Mouse (Mus musculus): ENCODE data around the gene Diablo.

Gene Diablo

DNA sequence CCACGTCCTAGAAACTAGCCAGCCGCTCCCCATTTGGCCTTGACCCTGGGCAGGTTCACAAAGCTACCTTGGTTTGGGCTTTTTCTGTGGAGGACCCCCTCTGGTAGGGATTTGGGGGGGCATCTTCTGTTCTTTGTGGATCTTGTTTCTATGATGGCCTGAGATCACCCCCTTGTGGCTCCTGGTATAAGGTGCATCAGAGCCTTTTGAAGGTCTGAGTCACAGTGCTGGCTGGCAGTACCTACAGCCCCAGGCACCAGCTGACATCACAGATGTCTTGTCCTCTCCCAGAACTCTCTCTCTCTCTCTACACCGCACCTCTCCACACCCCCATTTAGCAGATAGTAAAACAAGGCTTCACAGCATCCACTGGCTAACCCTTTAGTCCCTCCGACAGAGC lies 24.3 kb downstream of the Diablo start:
- peak; percentile 13 for DNase-seq

- no peak for DNase-seq
These were observed 34.0 kb downstream of the Diablo start for GRCm38 (mm10) chr5:123489935-123490334.

DNA sequence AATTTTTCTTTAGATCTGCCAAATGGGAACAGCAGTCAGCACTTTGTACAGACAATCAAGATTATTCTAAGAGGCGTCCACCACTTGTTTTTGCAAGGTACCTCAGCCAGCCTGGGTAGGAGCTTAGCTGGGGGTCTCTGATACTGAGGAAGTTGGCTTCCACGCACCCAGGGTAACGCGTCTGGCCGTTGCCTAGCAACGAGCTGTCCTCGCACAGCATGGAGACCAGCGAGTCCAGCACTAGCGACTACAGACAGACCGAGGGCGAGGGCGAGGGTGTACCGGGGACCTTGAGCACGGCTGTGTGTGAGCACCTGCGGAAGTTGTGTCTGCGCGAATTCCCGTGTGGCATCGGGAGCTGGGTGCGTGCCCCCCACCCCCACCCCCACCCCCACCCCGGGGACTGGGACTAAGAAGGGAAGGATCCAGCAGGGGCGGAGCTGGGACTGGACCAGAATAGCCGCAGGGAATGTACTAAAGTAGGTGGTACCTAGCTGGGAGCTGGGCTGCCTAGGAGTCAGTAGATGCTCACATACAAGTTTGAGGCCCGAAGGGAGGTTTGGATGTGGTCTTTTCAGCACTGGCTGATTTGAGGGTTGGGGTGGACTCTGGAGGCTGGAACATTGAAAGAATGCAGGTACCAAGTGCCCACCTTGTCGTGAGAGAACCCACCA lies 34.7 kb downstream of the Diablo start, which contains the start of the genes Lrrc43 and Il31:
TSS of gene Lrrc43 (plus strand) at position 194 of the 674 bp plus-strand sequence.
TSS of gene Il31 (minus strand) at position 378 of the 674 bp plus-strand sequence.
- no peak for DNase-seq

DNA sequence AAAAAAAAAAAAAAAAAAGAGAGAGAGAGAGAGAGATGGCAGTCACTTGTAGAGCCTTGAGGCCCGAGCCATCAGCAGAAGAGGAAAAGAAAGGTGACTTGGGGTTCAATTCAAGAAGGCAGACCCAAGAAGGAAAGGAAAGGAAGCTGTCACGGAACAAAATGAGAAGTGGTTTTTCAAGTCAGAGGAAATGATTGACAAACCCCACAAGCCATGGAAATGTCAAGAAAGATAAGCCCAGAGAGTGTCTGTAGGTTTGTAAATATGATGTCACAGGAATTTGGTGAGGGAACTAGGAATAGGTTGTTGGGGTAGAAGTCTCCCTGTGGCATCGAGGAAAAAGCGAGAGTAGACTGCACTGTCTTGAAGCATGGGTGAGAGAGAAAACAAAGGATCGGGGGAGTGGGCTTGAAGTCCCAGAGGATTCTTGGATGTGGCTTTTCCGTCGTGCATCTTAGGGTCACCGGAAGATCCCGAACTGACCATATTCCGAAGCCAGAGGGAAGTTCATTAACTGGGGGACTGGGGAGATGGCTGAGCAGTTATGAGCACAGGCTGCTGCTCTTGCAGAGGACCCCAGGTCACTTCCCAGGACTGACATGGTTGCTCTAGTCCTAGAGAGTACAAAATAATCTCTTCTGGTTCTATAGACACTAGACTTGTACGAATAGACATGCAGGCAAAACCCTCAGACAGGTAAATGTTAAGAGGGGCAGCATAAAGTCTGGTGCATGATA lies 36.1 kb downstream of the Diablo start:
- no peak for DNase-seq

GRCm38 (mm10) chr5:123473817-123474216 lies 50.2 kb downstream of the Diablo start:
- no peak for DNase-seq

DNA sequence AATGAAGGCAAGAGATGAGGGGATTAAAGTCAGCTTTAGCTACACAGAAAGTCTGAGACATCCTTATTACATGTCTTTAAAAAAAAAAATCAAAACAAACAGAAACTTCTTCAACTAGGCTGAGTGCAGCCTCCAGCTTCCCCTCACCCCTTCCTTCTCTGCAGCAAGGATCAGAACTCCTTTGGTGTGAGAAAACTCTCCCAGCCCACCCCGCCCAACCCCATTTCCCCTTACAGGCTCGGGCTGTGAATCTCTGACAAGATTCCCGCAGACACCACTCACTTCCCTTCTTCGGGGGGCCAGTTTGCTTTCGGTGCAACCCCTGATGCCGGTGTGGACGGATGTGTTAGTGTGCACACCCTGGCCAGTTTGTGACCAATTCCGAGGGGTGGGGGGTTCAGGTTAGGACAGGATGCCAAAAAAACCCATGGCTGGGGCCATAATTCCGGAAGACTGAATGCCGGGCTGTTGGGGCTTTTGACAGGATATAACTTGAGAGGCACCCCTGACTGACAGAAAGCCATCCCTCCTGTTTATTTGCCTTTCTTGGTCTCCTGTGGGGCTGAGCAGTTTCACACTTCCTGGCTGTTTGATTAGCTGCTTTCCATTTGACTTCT lies 53.1 kb downstream of the Diablo start:
- no peak for DNase-seq

- no peak for DNase-seq
These were observed 59.3 kb downstream of the Diablo start for GRCm38 (mm10) chr5:123464638-123465037.

- DNase-seq: no peak
These were observed 62.6 kb downstream of the Diablo start for GRCm38 (mm10) chr5:123461420-123461819.
